Mouse (Mus musculus) brain, adult 2 months (tissue): ENCODE results near the gene Rbfox1.

Experiments used
- DNase-seq: peaks from one replicate; pipeline ENCODE4 v3.0.0; 2011; ENCODE audit warnings: low read depth, low spot score

Gene Rbfox1

GRCm38 (mm10) chr16:5884746-5885689 is at the start of gene Rbfox1:
Gene Rbfox1 (plus strand): TSS chr16:5885355.
- DNase-seq: peak; percentile 86

- peak; percentile 6 for DNase-seq
Observed at GRCm38 (mm10) chr16:5836744-5837143, 48.4 kb upstream of the Rbfox1 start.

GRCm38 (mm10) chr16:5841167-5841566 is 44.0 kb upstream of the Rbfox1 start:
- DNase-seq: peak; percentile 12

GRCm38 (mm10) chr16:5845645-5846044 is 39.5 kb upstream of the Rbfox1 start:
- no peak for DNase-seq

GRCm38 (mm10) chr16:5853055-5853454 is 32.1 kb upstream of the Rbfox1 start:
- DNase-seq: peak; percentile 58

GRCm38 (mm10) chr16:5864350-5864749 is 20.8 kb upstream of the Rbfox1 start:
- peak; percentile 80 for DNase-seq

GRCm38 (mm10) chr16:5866966-5867365 is 18.2 kb upstream of the Rbfox1 start:
- DNase-seq: peak; percentile 64

- peak; percentile 13 for DNase-seq
Observed at GRCm38 (mm10) chr16:5870391-5870790, 14.8 kb upstream of the Rbfox1 start.

- DNase-seq: peak; percentile 61
Observed at GRCm38 (mm10) chr16:5881820-5882219, 3.3 kb upstream of the Rbfox1 start.

- DNase-seq: no peak
Observed at GRCm38 (mm10) chr16:5885690-5886050, 515 bp downstream of the Rbfox1 start.

GRCm38 (mm10) chr16:5895564-5895963 is 10.4 kb downstream of the Rbfox1 start:
- no peak for DNase-seq

GRCm38 (mm10) chr16:5898330-5898729 is 13.2 kb downstream of the Rbfox1 start:
- no peak for DNase-seq

- DNase-seq: peak; percentile 54
Observed at GRCm38 (mm10) chr16:5910742-5911141, 25.6 kb downstream of the Rbfox1 start.

GRCm38 (mm10) chr16:5911880-5912327 is 26.7 kb downstream of the Rbfox1 start:
- DNase-seq: peak; percentile 97

GRCm38 (mm10) chr16:5917937-5918336 is 32.8 kb downstream of the Rbfox1 start:
- DNase-seq: no peak

- DNase-seq: peak; percentile 59
Observed at GRCm38 (mm10) chr16:5926986-5927385, 41.8 kb downstream of the Rbfox1 start.

GRCm38 (mm10) chr16:5931680-5932079 is 46.5 kb downstream of the Rbfox1 start:
- peak; percentile 89 for DNase-seq

GRCm38 (mm10) chr16:5940016-5940415 is 54.9 kb downstream of the Rbfox1 start:
- DNase-seq: peak; percentile 67

- DNase-seq: no peak
Observed at GRCm38 (mm10) chr16:5945682-5946081, 60.5 kb downstream of the Rbfox1 start.

GRCm38 (mm10) chr16:5953106-5953505 is 68.0 kb downstream of the Rbfox1 start:
- DNase-seq: peak; percentile 48

- DNase-seq: no peak
Observed at GRCm38 (mm10) chr16:5957418-5957817, 72.3 kb downstream of the Rbfox1 start.

- DNase-seq: peak; percentile 87
Observed at GRCm38 (mm10) chr16:5961786-5962185, 76.6 kb downstream of the Rbfox1 start.

- no peak for DNase-seq
Observed at GRCm38 (mm10) chr16:5974172-5974571, 89.0 kb downstream of the Rbfox1 start.
